Mouse (Mus musculus): ENCODE measurements around the gene Tmem33. TPM values are rescaled to one million over a fixed set of nuclear protein-coding genes. Genes with fewer than 3 reads are reported as not detected.

The Tmem33 gene
- total and polyA plus RNA-seq, 3 experiments = 127 to 210 (median 188) TPM

DNA sequence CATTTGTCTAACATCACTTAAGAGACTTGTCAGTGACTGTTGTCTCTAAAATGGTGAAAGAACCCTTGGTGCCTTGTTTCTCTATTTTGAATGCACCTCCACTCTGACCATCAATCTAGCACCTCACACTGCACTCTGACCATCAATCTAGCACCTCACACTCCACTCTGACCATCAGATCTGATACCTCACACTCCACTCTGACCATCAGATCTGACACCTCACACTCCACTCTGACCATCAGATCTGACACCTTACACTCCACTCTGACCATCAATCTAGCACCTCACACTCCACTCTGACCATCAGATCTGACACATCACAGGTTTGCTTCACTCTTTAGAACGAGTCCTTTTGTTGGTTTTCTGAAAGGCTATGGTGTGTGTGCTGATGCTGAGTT, 63.7 kb downstream of the Tmem33 start:
- DNase-seq = no peak

DNA sequence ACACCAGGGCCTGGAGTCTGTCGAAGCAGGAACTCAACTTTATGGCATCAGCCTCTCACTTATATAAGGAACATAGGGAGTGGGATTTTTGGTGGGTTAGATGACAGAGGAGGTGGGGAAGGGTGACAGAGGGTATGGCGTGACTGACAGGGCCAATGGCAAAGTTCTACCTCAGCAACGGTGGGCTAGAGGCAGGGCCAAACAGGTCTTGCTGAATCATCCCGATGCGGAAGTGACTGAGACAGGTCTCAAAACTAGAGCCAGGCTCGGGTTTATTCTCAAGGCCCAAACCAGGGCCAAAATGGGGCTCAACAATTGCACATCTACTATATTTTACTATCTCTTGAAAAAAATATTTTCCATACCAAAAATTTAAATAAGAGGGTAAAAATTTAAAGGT, 80.4 kb downstream of the Tmem33 start:
- no peak for DNase-seq

Other genes starting within 250 kb of the Tmem33 start
- 10 to 100 TPM; 13.1 to 21.4 TPM for gene Phox2b, start 161.3 kb upstream of the Tmem33 start, total RNA-seq (2021)
- 18.8 and 20.3 TPM in 2 replicates for gene Phox2b, start 161.3 kb upstream of the Tmem33 start, polyA plus RNA-seq (2012; rRNA removed)
- gene Slc30a9, start 46.4 kb downstream of the Tmem33 start, total RNA-seq (2021) = 100 to 1,000 TPM; 132 to 138 TPM
- gene Slc30a9, start 46.4 kb downstream of the Tmem33 start, polyA plus RNA-seq (2012; rRNA removed) = 31.6 and 32.5 TPM in 2 replicates
- gene Bend4, start 167.7 kb downstream of the Tmem33 start, total RNA-seq (2021) = under 1 TPM; 0.72 to 0.76 TPM
- gene Bend4, start 167.7 kb downstream of the Tmem33 start, polyA plus RNA-seq (2012; rRNA removed) = 0.18 and 0.21 TPM in 2 replicates